In genomic region chr7:4427161-4427912, GRCm38 (mm10) we compare ENCODE assay signal across 8 mouse cellular contexts. TPM values are rescaled to one million over a fixed set of nuclear protein-coding genes. Genes with fewer than 3 reads are reported as not detected.
DNase-seq lines count a peak whose midpoint lies in the region; ATAC-seq and TF ChIP-seq lines count a peak whose summit lies in the region.

No protein-coding gene starts in this region.

- H3K4me3 ChIP-seq in bone marrow, adult 2 months (replicated peaks; ENCODE audit: control insufficient read depth, low read depth, low read length), result no peak overlapping the region
- H3K4me3 ChIP-seq in embryonic facial prominence, embryonic 15.5 days (replicated peaks), result no peak overlapping the region
- H3K4me3 ChIP-seq in limb, embryonic 12.5 days (replicated peaks), result no peak overlapping the region
- no peak overlapping the region for H3K4me3 ChIP-seq in midbrain, embryonic 16.5 days (ENCODE audit: low read depth, low read length)

- peaks cover 73% of the 10 kb centered on the region for H3K36me3 ChIP-seq in embryonic facial prominence, embryonic 15.5 days
- peaks cover 81% of the 10 kb centered on the region for H3K36me3 ChIP-seq in limb, embryonic 12.5 days
- peaks cover 45% of the 10 kb centered on the region for H3K36me3 ChIP-seq in midbrain, embryonic 16.5 days (ENCODE audit: control insufficient read depth, insufficient read depth, low read length)

- H3K9ac ChIP-seq in embryonic facial prominence, embryonic 15.5 days, result no peak overlapping the region
- no peak overlapping the region for H3K9ac ChIP-seq in limb, embryonic 12.5 days (replicated peaks)
- no peak overlapping the region for H3K9ac ChIP-seq in midbrain, embryonic 16.5 days (ENCODE audit: low read depth, low read length)

- no peak overlapping the region for H3K4me2 ChIP-seq in embryonic facial prominence, embryonic 15.5 days (replicated peaks)
- no peak overlapping the region for H3K4me2 ChIP-seq in limb, embryonic 12.5 days
- no peak overlapping the region for H3K4me2 ChIP-seq in midbrain, embryonic 16.5 days (ENCODE audit: low read length)

- 27% methylated on average over 7 of the region's 7 CpGs for WGBS in bone marrow, adult 2 months
- WGBS in embryonic facial prominence, embryonic 15.5 days, result 74% methylated on average over 7 of the region's 7 CpGs
- 82% methylated on average over 7 of the region's 7 CpGs for WGBS in limb, embryonic 12.5 days
- 81% methylated on average over 7 of the region's 7 CpGs for WGBS in midbrain, embryonic 16.5 days

- no peaks in the 10 kb centered on the region for H3K27me3 ChIP-seq in embryonic facial prominence, embryonic 15.5 days
- H3K27me3 ChIP-seq in limb, embryonic 12.5 days, result no peaks in the 10 kb centered on the region
- no peaks in the 10 kb centered on the region for H3K27me3 ChIP-seq in midbrain, embryonic 16.5 days (ENCODE audit: control insufficient read depth, insufficient read depth, low read depth, low read length)

- ATAC-seq in embryonic facial prominence, embryonic 15.5 days (ENCODE audit: insufficient number of reproducible peaks, low FRiP score, low TSS enrichment, low read depth), result peak; percentile 87
- ATAC-seq in limb, embryonic 12.5 days (ENCODE audit: insufficient number of reproducible peaks, insufficient read depth, low FRiP score, low TSS enrichment, low read depth), result peak; percentile 87
- ATAC-seq in midbrain, embryonic 16.5 days, result peak; percentile 94

- TF ChIP-seq CTCF in bone marrow, adult 2 months (IDR thresholded peaks at IDR 0.05; ENCODE audit: control insufficient read depth, insufficient read depth, low read length), result peak; percentile 87

- H3K4me1 ChIP-seq in bone marrow, adult 2 months (ENCODE audit: control insufficient read depth, insufficient read depth, low read length), result no peaks in the 10 kb centered on the region; the same call in 1 of the 2 replicates
- no peaks in the 10 kb centered on the region for H3K4me1 ChIP-seq in embryonic facial prominence, embryonic 15.5 days
- H3K4me1 ChIP-seq in limb, embryonic 12.5 days (replicated peaks), result no peaks in the 10 kb centered on the region
- no peaks in the 10 kb centered on the region for H3K4me1 ChIP-seq in midbrain, embryonic 16.5 days (ENCODE audit: control insufficient read depth, insufficient read depth, low read length)

- DNase-seq in A20 (ENCODE audit: low read depth, low spot score), result peak; percentile 90
- peak; percentile 93 for DNase-seq in heart, adult 8-10 months (ENCODE audit: low spot score)
- DNase-seq in kidney, adult 8-10 months, result peak; percentile 91 to 96
- peak; percentile 68 to 90 for DNase-seq in spleen, postnatal 10 days (ENCODE audit: low spot score in 2 of 2)

- no peak overlapping the region for H3K27ac ChIP-seq in bone marrow, adult 2 months (ENCODE audit: control insufficient read depth, insufficient read depth, low read depth, low read length, poor library complexity)
- no peak overlapping the region for H3K27ac ChIP-seq in embryonic facial prominence, embryonic 15.5 days (replicated peaks)
- H3K27ac ChIP-seq in limb, embryonic 12.5 days, result no peak overlapping the region
- no peak overlapping the region for H3K27ac ChIP-seq in midbrain, embryonic 16.5 days (ENCODE audit: low read length)

- no peak for TF ChIP-seq POLR2A in bone marrow, adult 2 months (IDR thresholded peaks at IDR 0.05; ENCODE audit: borderline replicate concordance, control insufficient read depth, low read depth, low read length)

- no peaks in the 10 kb centered on the region for H3K9me3 ChIP-seq in embryonic facial prominence, embryonic 15.5 days (replicated peaks)
- 0 out of 2 replicates have a peak, but pooled peaks cover 3% of the 10 kb centered on the region for H3K9me3 ChIP-seq in limb, embryonic 12.5 days
- no peaks in the 10 kb centered on the region for H3K9me3 ChIP-seq in midbrain, embryonic 16.5 days (replicated peaks; ENCODE audit: control insufficient read depth, low read length, poor library complexity, severe bottlenecking)

RNA-seq across cellular contexts. Expression of gene Rdh13, which starts 18.1 kb away (rescaled TPM):
- polyA plus RNA-seq in bone marrow, adult 2 months (2011; ENCODE audit: insufficient read depth, insufficient read length, low replicate concordance, missing spikeins), result 3.6 and 6.9 TPM in 2 replicates
- polyA plus RNA-seq in embryonic facial prominence, embryonic 15.5 days (2015; fragmentation: Nextera tagmentation; extraction: Ambion mirVana), result 24.4 and 25.3 TPM in 2 replicates
- total RNA-seq in heart, adult 8-10 months (2022), result 10 to 100 TPM; 28.9 to 38.3 (median 32.6) TPM
- polyA plus RNA-seq in limb, embryonic 12.5 days (2016; fragmentation: Nextera tagmentation; extraction: Ambion mirVana), result 29.7 and 29.8 TPM in 2 replicates
- 43.2 and 45.6 TPM in 2 replicates for polyA plus RNA-seq in midbrain, embryonic 16.5 days (2015; fragmentation: Nextera tagmentation; extraction: Ambion mirVana)

RNA-seq across cellular contexts. Expression of gene Gp6, which starts 29.8 kb away (rescaled TPM):
- polyA plus RNA-seq in bone marrow, adult 2 months (2011; ENCODE audit: insufficient read depth, insufficient read length, low replicate concordance, missing spikeins), result 5.6 and 19.0 TPM in 2 replicates
- polyA plus RNA-seq in embryonic facial prominence, embryonic 15.5 days (2015; fragmentation: Nextera tagmentation; extraction: Ambion mirVana), result 0.11 TPM in 1 of 2 replicates, not detected in the other
- total RNA-seq in heart, adult 8-10 months (2022), result 1 to 10 TPM in 1 of 4 experiments, under 1 TPM in 3; 0.44 to 1.1 (median 0.73) TPM
- polyA plus RNA-seq in limb, embryonic 12.5 days (2016; fragmentation: Nextera tagmentation; extraction: Ambion mirVana), result 0.22 and 0.65 TPM in 2 replicates
- polyA plus RNA-seq in midbrain, embryonic 16.5 days (2015; fragmentation: Nextera tagmentation; extraction: Ambion mirVana), result 0.06 TPM in 1 of 2 replicates, not detected in the other

RNA-seq across cellular contexts. Expression of gene Eps8l1, which starts 33.1 kb away (rescaled TPM):
- 7.3 and 16.5 TPM in 2 replicates for polyA plus RNA-seq in bone marrow, adult 2 months (2011; ENCODE audit: insufficient read depth, insufficient read length, low replicate concordance, missing spikeins)
- 13.6 and 17.6 TPM in 2 replicates for polyA plus RNA-seq in embryonic facial prominence, embryonic 15.5 days (2015; fragmentation: Nextera tagmentation; extraction: Ambion mirVana)
- 1 to 10 TPM; 1.3 to 5.8 (median 3.6) TPM for total RNA-seq in heart, adult 8-10 months (2022)
- 6.2 and 6.4 TPM in 2 replicates for polyA plus RNA-seq in limb, embryonic 12.5 days (2016; fragmentation: Nextera tagmentation; extraction: Ambion mirVana)
- 12.8 TPM in 2 replicates for polyA plus RNA-seq in midbrain, embryonic 16.5 days (2015; fragmentation: Nextera tagmentation; extraction: Ambion mirVana)
